Mouse (Mus musculus) megakaryocyte, embryonic 14.5 days (primary cell): ENCODE results near the gene Btg4. TPM values are rescaled to one million over a fixed set of nuclear protein-coding genes. Genes with fewer than 3 reads are reported as not detected.
"Not testable (repeated sequence)": the region's sequence is repeated elsewhere in the genome, so short reads cannot be mapped to it uniquely, and the experiment has no call there.

Experiments
- H3K27me3 ChIP-seq: replicated peaks from 2 replicates; pipeline ENCODE3; 2012; ENCODE audit warnings: inconsistent platforms
- H3K36me3 ChIP-seq: replicated peaks from 2 replicates; pipeline ENCODE3; 2012; ENCODE audit warnings: low read length, inconsistent platforms, mixed read lengths
- H3K4me1 ChIP-seq: 2 replicates; pipeline ENCODE4 v1.6.1; 2012; ENCODE audit warnings: inconsistent platforms
- H3K4me3 ChIP-seq: replicated peaks from 2 replicates; pipeline ENCODE3; 2012; ENCODE audit warnings: moderate library complexity, mild to moderate bottlenecking, inconsistent platforms
- H3K9me3 ChIP-seq: 2 replicates; pipeline ENCODE4 v1.6.1; 2012; ENCODE audit warnings: inconsistent platforms
- FLI1 ChIP-seq: IDR thresholded peaks from 2 replicates; pipeline ENCODE4 v1.6.1; 2012; ENCODE audit warnings: low read length, inconsistent platforms, mixed read lengths
- GATA1 ChIP-seq: IDR thresholded peaks from 3 replicates; pipeline ENCODE4 v1.6.1; 2012; ENCODE audit warnings: mixed read lengths, low read length, inconsistent platforms, borderline replicate concordance
- polyA plus RNA-seq: library from polyadenylated mRNA; stranded (reverse); fragments of >175 nt; gene quantifications from 2 replicates; pipeline ENCODE4 v1.2.3, GENCODE M21; 2012; ENCODE audit warnings: low replicate concordance; ENCODE audit not compliant: insufficient read depth

Btg4 gene
- polyA plus RNA-seq, 1 experiment, result not detected

GRCm38 (mm10) chr9:51136985-51137384 is 76.3 kb downstream of the Btg4 start:
- Histone ChIP-seq H3K9me3 (no peaks in the 10 kb centered on the region), H3K4me1 (peaks cover 31% of the 10 kb centered on the region), H3K27me3 (peaks cover 13% of the 10 kb centered on the region), H3K36me3 (no peaks in the 10 kb centered on the region), H3K4me3 (no peak overlapping the region)
- TF ChIP-seq GATA1 (no peak), FLI1 (no peak)

- Histone ChIP-seq H3K9me3 (no peaks in the 10 kb centered on the region), H3K4me3 (no peak overlapping the region), H3K27me3 (peaks cover 13% of the 10 kb centered on the region), H3K4me1 (peaks cover 31% of the 10 kb centered on the region), H3K36me3 (no peaks in the 10 kb centered on the region)
- TF ChIP-seq FLI1 (no peak), GATA1 (no peak)
Measured at GRCm38 (mm10) chr9:51137432-51137831, 76.7 kb downstream of the Btg4 start.

- Histone ChIP-seq H3K4me3 (no peak overlapping the region), H3K36me3 (no peaks in the 10 kb centered on the region), H3K9me3 (no peaks in the 10 kb centered on the region), H3K4me1 (peaks cover 31% of the 10 kb centered on the region), H3K27me3 (peaks cover 13% of the 10 kb centered on the region)
- TF ChIP-seq FLI1 (no peak), GATA1 (no peak)
Measured at GRCm38 (mm10) chr9:51137836-51138235, 77.1 kb downstream of the Btg4 start.

- Histone ChIP-seq H3K36me3 (no peaks in the 10 kb centered on the region), H3K4me3 (no peak overlapping the region), H3K9me3 (no peaks in the 10 kb centered on the region), H3K27me3 (peaks cover 13% of the 10 kb centered on the region), H3K4me1 (peaks cover 31% of the 10 kb centered on the region)
- no peak for TF ChIP-seq FLI1
- TF ChIP-seq GATA1, result no peak
Measured at GRCm38 (mm10) chr9:51138301-51138700, 77.6 kb downstream of the Btg4 start.

- H3K4me1 ChIP-seq, result peaks cover 28% of the 10 kb centered on the region
- H3K36me3 ChIP-seq, H3K4me3 ChIP-seq, H3K9me3 ChIP-seq, H3K27me3 ChIP-seq: not testable (repeated sequence)
Measured at GRCm38 (mm10) chr9:51139401-51139800, 78.7 kb downstream of the Btg4 start.

- Histone ChIP-seq H3K36me3 (no peaks in the 10 kb centered on the region), H3K4me3 (no peak overlapping the region), H3K4me1 (peaks cover 25% of the 10 kb centered on the region), H3K27me3 (peaks cover 10% of the 10 kb centered on the region), H3K9me3 (peaks cover 9% of the 10 kb centered on the region)
- TF ChIP-seq GATA1 (no peak), FLI1 (no peak)
Measured at GRCm38 (mm10) chr9:51140711-51141110, 80.0 kb downstream of the Btg4 start.

- peaks cover 14% of the 10 kb centered on the region for H3K9me3 ChIP-seq
- TF ChIP-seq FLI1 (no peak), GATA1 (no peak)
Measured at GRCm38 (mm10) chr9:51143437-51143836, 82.7 kb downstream of the Btg4 start.

GRCm38 (mm10) chr9:51144218-51144617 is 83.5 kb downstream of the Btg4 start:
- no peak for TF ChIP-seq GATA1
- no peak for TF ChIP-seq FLI1
- H3K27me3 ChIP-seq, result peaks cover 29% of the 10 kb centered on the region
- H3K4me1 ChIP-seq, result peaks cover 10% of the 10 kb centered on the region; the same call in 1 of the 2 replicates
- H3K9me3 ChIP-seq, result peaks cover 14% of the 10 kb centered on the region
- no peaks in the 10 kb centered on the region for H3K36me3 ChIP-seq
- H3K4me3 ChIP-seq, result no peak overlapping the region

More at GRCm38 (mm10) chr9:51143437-51143836, 82.7 kb downstream of the Btg4 start:
- Histone ChIP-seq H3K27me3 (peaks cover 21% of the 10 kb centered on the region), H3K36me3 (no peaks in the 10 kb centered on the region), H3K4me3 (no peak overlapping the region), H3K4me1 (peaks cover 3% of the 10 kb centered on the region; the same call in 1 of the 2 replicates)

GRCm38 (mm10) chr9:51146496-51146895 is 85.8 kb downstream of the Btg4 start:
- Histone ChIP-seq H3K4me1 (peaks cover 8% of the 10 kb centered on the region; the same call in 1 of the 2 replicates), H3K9me3 (peaks cover 14% of the 10 kb centered on the region), H3K4me3 (no peak overlapping the region), H3K27me3 (peaks cover 44% of the 10 kb centered on the region), H3K36me3 (no peaks in the 10 kb centered on the region)
- TF ChIP-seq GATA1 (no peak), FLI1 (no peak)

GRCm38 (mm10) chr9:51147294-51147693 is 86.6 kb downstream of the Btg4 start:
- H3K9me3 ChIP-seq, result peaks cover 14% of the 10 kb centered on the region
- peaks cover 49% of the 10 kb centered on the region for H3K27me3 ChIP-seq
- TF ChIP-seq FLI1 (no peak), GATA1 (no peak)
- peaks cover 16% of the 10 kb centered on the region for H3K4me1 ChIP-seq
- H3K36me3 ChIP-seq, result no peaks in the 10 kb centered on the region
- no peak overlapping the region for H3K4me3 ChIP-seq

GRCm38 (mm10) chr9:51152079-51152752 is 91.5 kb downstream of the Btg4 start:
- Histone ChIP-seq H3K27me3 (peaks cover 41% of the 10 kb centered on the region), H3K36me3 (no peaks in the 10 kb centered on the region), H3K9me3 (no peaks in the 10 kb centered on the region), H3K4me1 (peaks cover 58% of the 10 kb centered on the region), H3K4me3 (no peak overlapping the region)
- no peak for TF ChIP-seq GATA1
- TF ChIP-seq FLI1, result no peak
